Mouse (Mus musculus) bone marrow, adult 2 months (tissue): Measurements from ENCODE around the gene Map6. TPM values are rescaled to one million over a fixed set of nuclear protein-coding genes. Genes with fewer than 3 reads are reported as not detected.

ENCODE experiments used
- H3K27ac ChIP-seq: fragments of 200-500 bp; 2 replicates; pipeline ENCODE4 v1.5.1; 2012; ENCODE audit warnings: low read depth, mild to moderate bottlenecking, control low read depth, inconsistent platforms, low read length; ENCODE audit not compliant: control insufficient read depth, poor library complexity, insufficient read depth
- H3K4me1 ChIP-seq: fragments of 200-500 bp; 2 replicates; pipeline ENCODE4 v1.6.1; 2011; ENCODE audit warnings: low read length; ENCODE audit not compliant: control insufficient read depth, insufficient read depth
- H3K4me3 ChIP-seq: fragments of 200-500 bp; replicated peaks from 2 replicates; pipeline ENCODE3; 2011; ENCODE audit warnings: mild to moderate bottlenecking, low read depth, low read length, control low read depth; ENCODE audit not compliant: control insufficient read depth
- CTCF ChIP-seq: fragments of 200-500 bp; IDR thresholded peaks from 2 replicates; pipeline ENCODE4 v1.5.1; 2011; ENCODE audit warnings: low read length, control low read depth; ENCODE audit not compliant: control insufficient read depth, insufficient read depth
- POLR2A ChIP-seq: fragments of 200-500 bp; IDR thresholded peaks from 2 replicates; pipeline ENCODE4 v1.6.1; 2011; ENCODE audit warnings: low read depth, mild to moderate bottlenecking, control low read depth, low read length, borderline replicate concordance; ENCODE audit not compliant: control insufficient read depth
- WGBS: fragments of 180-500 bp; shearing (Covaris S2); methylation state at CpG from one replicate; pipeline ENCODE4 v1.1.7; 2018; 5-methylcytosine and 5-hydroxymethylcytosine counted together
- polyA plus RNA-seq: library from polyadenylated mRNA; stranded (reverse); fragments of >200 nt; gene quantifications from 2 replicates; pipeline ENCODE4 v1.2.4, GENCODE M21; 2011; ENCODE audit warnings: low replicate concordance; ENCODE audit not compliant: missing spikeins, insufficient read depth, insufficient read length

The Map6 gene
- polyA plus RNA-seq, 1 experiment, result 1.7 TPM

DNA sequence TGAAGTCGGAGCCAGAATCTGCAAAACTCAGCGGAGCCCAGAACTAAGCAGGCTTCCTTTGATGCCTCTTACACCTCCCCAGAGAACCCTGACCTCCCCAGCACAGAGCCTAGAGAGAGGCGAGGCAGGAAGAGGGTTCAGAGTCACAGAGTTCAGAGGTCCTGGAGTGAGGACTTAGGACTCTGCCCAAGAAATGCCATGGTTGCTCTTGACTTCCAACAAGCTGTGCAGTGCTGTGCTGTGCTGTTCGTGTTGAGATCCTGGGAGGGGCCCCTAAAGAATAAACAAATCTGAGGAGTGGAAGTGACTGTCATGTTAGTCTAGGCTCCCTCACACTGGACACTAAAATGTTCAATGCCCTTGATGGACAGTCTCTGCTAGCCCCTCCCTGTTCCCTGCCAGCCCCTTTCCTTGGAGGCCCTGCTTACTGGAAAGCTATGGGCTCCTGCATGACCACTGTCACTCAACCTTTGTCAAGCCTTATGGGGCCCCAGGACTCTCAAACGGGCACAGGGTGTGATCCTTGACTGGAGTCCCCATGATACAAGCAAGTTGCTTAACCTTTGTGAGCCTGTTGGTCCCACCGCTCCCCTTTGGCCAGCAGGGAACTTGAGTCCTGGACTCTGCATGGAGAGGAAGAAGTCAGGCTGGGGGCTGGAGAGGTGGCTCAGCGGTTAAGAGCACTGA, 37.0 kb upstream of the Map6 start:
- no peaks in the 10 kb centered on the region; the same call in 1 of the 2 replicates for H3K4me1 ChIP-seq
- WGBS, result 70% methylated on average over 7 of the region's 7 CpGs
- no peak for TF ChIP-seq POLR2A
- no peak for TF ChIP-seq CTCF
- H3K4me3 ChIP-seq, result no peak overlapping the region
- no peak overlapping the region; the same call in 1 of the 2 replicates for H3K27ac ChIP-seq

DNA sequence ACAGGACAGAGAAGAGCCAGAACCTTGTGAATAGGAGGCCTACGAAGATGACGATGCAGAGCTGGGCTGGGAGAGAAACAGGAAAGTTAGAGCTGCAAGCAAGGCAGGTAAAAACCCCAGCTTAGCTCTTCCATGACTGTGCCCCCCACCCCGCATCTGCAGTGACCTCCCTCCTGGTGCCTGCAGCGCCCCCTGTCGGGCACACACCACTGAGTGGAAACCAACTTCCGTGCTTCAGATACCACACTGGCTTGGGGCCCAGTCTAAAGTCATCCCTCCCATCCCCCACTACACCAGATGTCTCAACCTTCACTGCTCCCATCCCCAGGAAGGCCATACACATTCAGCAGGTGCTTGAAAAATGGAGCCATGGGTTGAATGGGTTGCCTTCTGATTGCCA, 34.7 kb upstream of the Map6 start:
- TF ChIP-seq POLR2A (no peak), CTCF (peak; percentile 27; the same call in 1 of the 2 replicates)
- no peak overlapping the region for H3K4me3 ChIP-seq
- WGBS, result 64% methylated on average over 6 of the region's 6 CpGs
- no peak overlapping the region for H3K27ac ChIP-seq
- peaks cover under 1% of the 10 kb centered on the region; the same call in 1 of the 2 replicates for H3K4me1 ChIP-seq

DNA sequence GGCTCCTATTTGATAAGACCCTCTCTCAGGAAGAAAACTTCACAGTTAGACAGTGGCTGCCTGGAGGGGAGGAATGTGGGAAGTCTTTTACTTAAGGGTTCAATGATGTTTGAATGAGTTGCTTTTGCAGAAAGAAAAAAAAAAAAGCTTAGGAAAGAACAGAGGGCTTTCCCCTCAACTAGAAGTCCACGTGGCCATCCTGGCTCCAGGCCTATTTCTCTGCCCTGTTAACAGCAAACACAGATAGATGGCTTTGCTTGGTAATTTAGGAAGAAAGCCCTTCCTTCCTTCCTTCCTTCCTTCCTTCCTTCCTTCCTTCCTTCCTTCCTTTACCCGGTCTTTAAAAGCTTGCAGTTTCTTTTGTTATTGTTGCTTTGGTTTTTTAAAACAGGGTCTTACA, 32.3 kb upstream of the Map6 start:
- WGBS, result 33% methylated on average over 2 of the region's 2 CpGs
- TF ChIP-seq CTCF, result no peak
- no peak for TF ChIP-seq POLR2A
- H3K27ac ChIP-seq, result no peak overlapping the region
- H3K4me1 ChIP-seq, result peaks cover 1% of the 10 kb centered on the region; the same call in 1 of the 2 replicates
- H3K4me3 ChIP-seq, result no peak overlapping the region

DNA sequence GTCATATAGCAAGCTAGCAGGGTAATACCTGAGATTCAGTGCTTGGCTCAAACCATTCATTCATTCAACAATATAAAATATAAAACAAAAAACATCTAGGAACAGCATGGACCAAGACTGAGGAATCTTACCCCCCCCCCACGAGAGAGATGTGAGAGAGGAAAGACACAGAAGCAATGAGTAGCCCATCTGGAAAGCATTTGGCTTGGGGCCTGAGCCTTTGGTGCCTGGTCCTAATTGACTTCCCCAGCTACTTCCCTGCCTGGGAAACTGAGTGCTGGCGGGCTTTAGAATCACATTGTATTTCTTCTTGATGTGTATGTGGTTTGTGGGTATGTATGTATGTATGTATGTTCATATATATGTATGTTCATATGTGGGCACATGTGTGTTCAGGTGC, 31.6 kb upstream of the Map6 start:
- H3K4me3 ChIP-seq, result no peak overlapping the region
- no peak for TF ChIP-seq POLR2A
- no peak for TF ChIP-seq CTCF
- no peak overlapping the region for H3K27ac ChIP-seq
- peaks cover 1% of the 10 kb centered on the region; the same call in 1 of the 2 replicates for H3K4me1 ChIP-seq
- 68% methylated on average over 2 of the region's 2 CpGs for WGBS

DNA sequence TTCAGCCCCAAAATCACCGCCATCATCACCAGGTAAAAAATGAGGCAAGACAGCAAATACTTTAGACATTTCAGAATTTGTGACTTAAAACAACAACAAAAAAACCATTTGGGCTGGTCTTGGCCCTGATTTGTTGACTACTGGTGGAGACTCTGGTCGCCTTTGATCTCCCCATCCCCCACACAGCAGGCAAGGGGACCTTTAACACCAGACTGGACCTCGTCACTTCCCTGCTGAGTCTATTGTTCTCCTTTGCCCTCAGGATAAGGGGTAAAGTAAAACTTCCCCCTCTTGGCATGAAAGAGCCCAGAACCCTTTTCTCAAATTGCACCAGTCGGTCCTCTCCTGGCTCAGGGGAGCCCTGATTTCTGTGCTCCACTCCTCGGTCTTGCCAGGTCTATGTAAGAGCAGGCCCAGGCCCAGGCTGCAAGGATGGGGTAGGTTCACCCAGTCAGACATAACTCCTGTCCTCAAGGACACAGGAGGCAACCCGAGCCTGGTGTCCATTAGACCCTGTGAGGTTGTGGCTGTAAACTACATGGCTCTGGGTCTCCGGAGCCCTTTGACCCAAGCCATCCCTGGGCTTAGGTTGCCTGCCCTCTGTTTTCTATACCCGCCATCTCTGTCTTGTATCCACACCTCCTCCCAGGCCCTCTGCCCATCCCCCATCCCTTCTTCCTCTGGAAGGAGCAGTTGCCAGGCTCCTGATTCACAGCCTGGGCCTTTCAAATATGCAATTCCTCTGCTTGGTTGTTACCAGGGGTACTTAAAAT, 30.2 kb upstream of the Map6 start:
- 52% methylated on average over 8 of the region's 8 CpGs for WGBS
- TF ChIP-seq CTCF (no peak), POLR2A (no peak)
- no peak overlapping the region for H3K27ac ChIP-seq
- peaks cover 1% of the 10 kb centered on the region; the same call in 1 of the 2 replicates for H3K4me1 ChIP-seq
- no peak overlapping the region for H3K4me3 ChIP-seq

DNA sequence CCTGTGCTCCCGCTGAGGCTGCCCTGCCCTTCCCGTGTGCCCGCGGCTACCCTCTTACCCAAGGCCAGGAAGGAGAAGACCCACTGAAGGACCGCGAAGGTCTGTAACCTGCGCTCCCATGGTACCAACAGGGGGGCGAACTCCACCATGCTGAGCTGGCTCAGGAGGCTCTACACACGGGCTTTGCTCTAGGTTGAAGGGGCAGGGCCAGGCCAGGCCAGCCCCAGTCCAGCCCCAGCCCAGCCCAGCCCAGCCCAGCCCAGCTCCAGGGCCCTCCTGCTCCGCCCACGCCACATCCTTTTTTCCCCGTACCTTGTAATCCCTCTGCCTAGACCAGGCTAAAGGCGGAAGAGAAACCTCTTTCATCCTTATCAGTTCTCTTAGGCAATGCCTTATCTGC, 28.8 kb upstream of the Map6 start, which contains the start of gene Mogat2:
Gene Mogat2, minus strand, starts transcription at position 203 of the 400 bp plus-strand sequence.
- TF ChIP-seq CTCF (no peak), POLR2A (no peak)
- H3K4me3 ChIP-seq, result peak within 1 kb of the TSS; percentile 42

DNA sequence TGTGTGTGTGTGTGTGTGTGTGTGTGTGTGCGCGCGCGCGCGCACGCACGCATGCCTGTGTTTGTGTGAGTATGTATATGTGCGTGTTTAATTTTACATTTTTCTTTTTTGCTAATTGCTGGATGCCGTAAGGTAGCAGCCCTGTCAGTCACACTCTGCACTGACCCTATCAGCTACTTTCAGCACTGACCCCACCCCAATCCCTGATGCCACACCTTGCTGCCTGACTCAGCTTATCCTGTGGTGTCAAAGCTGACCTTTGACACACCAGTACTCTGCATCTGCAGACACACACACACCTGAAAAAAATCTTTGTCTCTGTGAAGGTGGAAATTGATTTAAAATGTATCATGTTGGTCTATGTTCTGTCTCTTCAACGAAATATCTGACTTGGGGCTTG, 25.1 kb upstream of the Map6 start:
- Histone ChIP-seq H3K4me3 (no peak overlapping the region), H3K27ac (no peak overlapping the region), H3K4me1 (peaks cover 1% of the 10 kb centered on the region; the same call in 1 of the 2 replicates)
- 92% methylated on average over 11 of the region's 11 CpGs for WGBS
- TF ChIP-seq CTCF (no peak), POLR2A (no peak)

More for the DNA sequence above, 28.8 kb upstream of the Map6 start, which contains the start of gene Mogat2:
- peaks cover 1% of the 10 kb centered on the region; the same call in 1 of the 2 replicates for H3K4me1 ChIP-seq
- H3K27ac ChIP-seq, result no peak within 1 kb of the TSS
- WGBS, result 5% methylated on average over 13 of the region's 13 CpGs

DNA sequence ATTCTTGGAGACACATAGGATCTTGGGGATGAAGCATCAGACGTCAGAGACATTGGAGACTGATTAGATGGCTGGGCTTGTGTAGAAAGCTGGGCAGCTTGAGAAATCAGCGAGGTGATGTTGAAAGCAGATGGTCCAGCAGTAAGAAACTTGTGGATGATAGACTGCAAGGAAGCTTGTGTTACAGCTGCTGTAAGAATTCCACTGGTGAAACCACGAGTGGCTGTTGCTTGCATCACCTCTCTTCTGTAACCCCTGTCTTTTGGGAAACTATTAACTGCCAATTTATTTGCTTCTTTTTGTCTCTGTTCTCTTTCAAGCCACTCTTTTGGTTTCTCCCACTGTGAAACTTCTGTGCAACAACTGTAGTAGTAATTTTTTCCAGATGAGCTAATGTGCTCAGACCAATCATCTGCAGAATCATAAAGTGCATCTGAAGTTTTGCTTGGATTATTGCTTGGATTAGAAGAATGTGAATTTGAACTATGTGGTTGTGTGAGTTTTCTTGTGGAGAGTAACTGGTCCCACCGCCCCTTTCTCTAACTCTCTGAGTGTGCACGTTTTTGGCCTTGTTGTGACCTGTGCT, 19.0 kb upstream of the Map6 start:
- Histone ChIP-seq H3K27ac (no peak overlapping the region), H3K4me3 (no peak overlapping the region), H3K4me1 (peaks cover 2% of the 10 kb centered on the region; the same call in 1 of the 2 replicates)
- WGBS, result 23% methylated on average over 5 of the region's 5 CpGs
- TF ChIP-seq POLR2A (no peak), CTCF (no peak)
